Mouse (Mus musculus): ENCODE results near the gene Zfp935.
"Not testable (repeated sequence)": the region's sequence is repeated elsewhere in the genome, so short reads cannot be mapped to it uniquely, and the experiment has no call there.

Zfp935 gene

GRCm38 (mm10) chr13:62558189-62559110 is at the start of gene Zfp935:
TSS of gene Zfp935 (minus strand) at chr13:62558511.
- DNase-seq: peak; percentile 77

- DNase-seq: not testable (repeated sequence)
Observed at GRCm38 (mm10) chr13:62571099-62571498, 12.8 kb upstream of the Zfp935 start, which contains the start of gene Zfp934. TSS of gene Zfp934 (minus strand) at chr13:62571199.

GRCm38 (mm10) chr13:62561696-62562095 is 3.4 kb upstream of the Zfp935 start:
- DNase-seq: peak; percentile 30

GRCm38 (mm10) chr13:62530129-62530528 is 28.2 kb downstream of the Zfp935 start:
- not testable (repeated sequence) for DNase-seq

- not testable (repeated sequence) for DNase-seq
Observed at GRCm38 (mm10) chr13:62510641-62511420, 47.5 kb downstream of the Zfp935 start.

- DNase-seq: not testable (repeated sequence)
Observed at GRCm38 (mm10) chr13:62472661-62473060, 85.7 kb downstream of the Zfp935 start.

GRCm38 (mm10) chr13:62469947-62470346 is 88.4 kb downstream of the Zfp935 start:
- DNase-seq: peak; percentile 68

GRCm38 (mm10) chr13:62466424-62467334 is 91.6 kb downstream of the Zfp935 start, which contains the start of gene Gm49359:
TSS of gene Gm49359 (minus strand) at chr13:62466832.
- DNase-seq: peak; percentile 91
